Mouse (Mus musculus) CD8-positive naive resting alpha-beta T cell, adult 2 months (primary cell): Measurements from ENCODE around the gene Akap4.

ENCODE experiments used
- DNase-seq, 2 experiments: peaks; one replicate each; pipeline ENCODE4 v3.0.0; 2022; ENCODE audit warnings: low read depth in 2 of 2, low spot score in 2 of 2

Gene Akap4

DNA sequence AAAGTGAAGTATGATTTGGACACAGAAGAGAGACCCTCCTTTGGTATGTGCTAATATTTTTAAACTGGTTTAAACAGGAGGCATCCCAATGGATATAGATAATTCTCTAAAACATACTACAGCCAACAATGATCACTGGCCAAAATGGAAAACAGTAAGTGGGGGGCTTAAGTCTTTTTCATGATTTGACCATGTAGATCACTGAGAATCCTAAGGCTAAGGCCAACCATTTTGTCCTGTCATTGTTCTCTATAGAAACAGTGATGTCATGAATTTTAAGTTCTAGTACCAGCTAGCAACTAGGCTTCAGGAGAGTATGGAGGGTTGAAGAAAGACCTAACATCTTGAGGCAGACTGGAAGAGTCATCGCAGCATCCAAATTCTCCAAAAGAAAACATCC, at the start of gene Akap4:
TSS of gene Akap4 (plus strand) at position 301 of the 400 bp plus-strand sequence.
- DNase-seq: no peak

- DNase-seq: no peak
Observed at GRCm38 (mm10) chrX:7041519-7041918, 25.8 kb upstream of the Akap4 start, which contains the start of gene Ccnb3. Gene Ccnb3 (minus strand): TSS chrX:7041619.

GRCm38 (mm10) chrX:7057056-7057455, 10.3 kb upstream of the Akap4 start:
- DNase-seq: no peak

DNA sequence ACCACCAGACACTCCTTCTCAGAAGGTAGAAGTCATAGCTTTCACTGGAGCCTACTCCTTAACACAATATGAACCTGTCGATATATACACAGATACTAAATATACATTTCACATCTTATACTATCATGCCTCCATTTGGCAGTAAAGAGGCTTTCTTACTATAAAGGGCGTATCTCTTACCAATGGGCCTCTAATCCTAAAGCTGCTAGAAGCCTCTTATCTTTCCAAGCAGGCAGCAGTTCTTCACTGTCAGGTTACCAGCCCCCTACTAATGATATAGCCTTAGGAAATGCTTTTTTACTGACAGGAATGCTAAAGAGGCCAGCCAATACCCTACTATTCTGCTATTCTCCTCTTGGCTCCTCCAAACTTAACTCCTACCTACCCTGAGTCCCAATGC, 9.7 kb upstream of the Akap4 start:
- no peak for DNase-seq

DNA sequence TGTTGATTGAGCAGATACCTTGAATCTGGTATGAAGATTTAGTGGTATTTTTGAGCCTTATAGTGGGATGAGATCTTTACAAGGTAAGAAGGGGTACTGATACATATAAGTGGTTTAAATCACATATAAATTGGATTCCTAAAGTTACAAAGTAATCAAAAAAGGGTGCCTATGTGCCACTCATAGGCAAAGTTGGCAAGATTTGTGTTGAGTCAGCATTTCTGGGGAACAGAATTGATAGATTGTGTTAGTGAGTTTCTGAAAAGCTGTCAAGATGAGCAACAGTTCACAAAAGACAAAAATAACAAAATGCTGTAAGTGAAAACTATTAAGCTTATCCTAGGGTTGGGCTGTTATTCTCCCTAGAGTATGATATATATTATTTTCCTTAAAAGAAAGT, 3.2 kb upstream of the Akap4 start:
- DNase-seq: no peak

DNA sequence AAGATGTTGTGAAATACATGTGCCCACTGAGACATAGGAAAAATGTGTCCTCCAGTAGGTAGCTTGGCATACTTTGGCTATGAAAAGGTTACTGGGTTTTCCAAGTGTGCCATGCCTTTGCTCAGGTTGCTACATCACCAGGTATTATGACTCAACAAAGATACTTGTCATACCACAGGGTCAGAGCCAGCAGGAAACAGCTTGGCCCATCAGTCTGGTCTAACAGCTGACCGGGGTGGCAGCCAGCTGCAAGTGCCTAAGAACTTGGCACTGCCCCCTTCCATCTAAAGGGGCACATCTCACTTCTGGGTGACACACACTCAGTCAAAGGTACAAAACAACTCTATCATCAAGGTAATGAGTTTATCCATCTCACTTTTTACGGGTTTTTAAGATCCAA, 683 bp downstream of the Akap4 start:
- no peak for DNase-seq

- DNase-seq: no peak
Observed at GRCm38 (mm10) chrX:7079820-7080429, 12.6 kb downstream of the Akap4 start.

- no peak for DNase-seq
Observed at GRCm38 (mm10) chrX:7085878-7086277, 18.6 kb downstream of the Akap4 start.

GRCm38 (mm10) chrX:7090323-7090722, 23.0 kb downstream of the Akap4 start:
- no peak for DNase-seq

GRCm38 (mm10) chrX:7102280-7102679, 35.0 kb downstream of the Akap4 start:
- DNase-seq: no peak

DNA sequence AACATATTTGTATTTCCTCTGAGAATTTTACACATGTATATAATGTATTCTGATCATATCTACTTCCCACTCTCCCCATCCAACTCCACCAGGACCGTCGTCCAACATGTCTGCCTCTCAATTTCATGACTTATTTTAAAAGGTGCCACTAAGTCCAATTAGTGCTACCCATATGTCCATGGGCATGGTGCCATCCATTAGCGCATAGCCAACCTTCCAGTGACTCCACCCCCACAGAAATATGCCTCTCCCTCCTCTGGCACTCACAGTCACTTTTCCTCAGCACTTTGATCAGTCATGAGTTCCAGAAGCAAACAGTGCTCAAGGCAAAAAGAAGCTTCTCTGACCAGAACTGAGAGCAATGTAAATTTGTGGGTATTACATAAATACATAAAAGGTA, 47.6 kb downstream of the Akap4 start:
- DNase-seq: no peak

DNA sequence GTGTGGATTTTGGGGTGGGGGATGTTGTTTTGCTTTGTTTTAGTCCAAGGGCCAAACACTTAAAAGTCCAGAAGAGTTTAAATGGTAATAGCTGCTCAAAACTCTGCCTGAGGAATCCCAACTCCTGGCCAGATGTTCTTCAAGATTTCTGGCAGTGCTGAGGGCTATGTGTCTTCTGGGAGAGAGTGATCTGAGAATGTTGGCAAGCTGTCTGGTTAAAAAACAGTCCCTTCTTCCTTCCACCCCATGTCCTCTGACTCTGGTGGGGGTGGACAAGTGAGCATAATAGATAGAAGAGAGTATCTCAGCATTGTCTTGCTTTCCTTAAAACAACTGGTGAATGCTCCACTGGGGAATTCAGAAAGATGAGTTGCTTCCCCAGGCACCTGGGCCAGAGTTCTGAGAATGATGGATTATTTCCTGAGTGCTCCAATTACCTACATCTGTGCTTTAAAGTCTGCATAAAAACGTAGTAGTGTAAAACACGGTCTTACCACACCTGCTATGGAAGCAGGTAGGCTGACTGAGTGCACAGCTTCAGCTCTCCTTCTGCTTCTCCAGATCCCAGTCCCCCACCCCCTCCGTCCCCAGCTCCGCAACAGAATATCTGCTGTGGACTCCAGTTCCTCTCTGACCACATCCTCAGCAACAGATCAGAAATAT, 54.4 kb downstream of the Akap4 start:
- DNase-seq: no peak
